Mouse (Mus musculus): ENCODE results near the gene Gcnt2.
"Not testable (repeated sequence)": the region's sequence is repeated elsewhere in the genome, so short reads cannot be mapped to it uniquely, and the experiment has no call there.

Gene Gcnt2

GRCm38 (mm10) chr13:40943066-40943465, 83.5 kb downstream of the Gcnt2 start:
- no peak for DNase-seq (ENCODE audit: low read depth, low spot score)

- DNase-seq (ENCODE audit: low read depth, low spot score) = no peak
These were observed 84.4 kb downstream of the Gcnt2 start for GRCm38 (mm10) chr13:40943936-40944335.

GRCm38 (mm10) chr13:40944346-40944745, 84.8 kb downstream of the Gcnt2 start:
- no peak for DNase-seq (ENCODE audit: low read depth, low spot score)

GRCm38 (mm10) chr13:40946513-40946912, 87.0 kb downstream of the Gcnt2 start:
- DNase-seq (ENCODE audit: low read depth, low spot score) = no peak

- no peak for DNase-seq (ENCODE audit: low read depth, low spot score)
These were observed 88.1 kb downstream of the Gcnt2 start for GRCm38 (mm10) chr13:40947538-40948205.

- no peak for DNase-seq (ENCODE audit: low read depth, low spot score)
These were observed 91.9 kb downstream of the Gcnt2 start for GRCm38 (mm10) chr13:40951386-40951976.

GRCm38 (mm10) chr13:40953231-40953630, 93.7 kb downstream of the Gcnt2 start:
- DNase-seq (ENCODE audit: low read depth, low spot score) = no peak

GRCm38 (mm10) chr13:40955773-40956172, 96.2 kb downstream of the Gcnt2 start:
- DNase-seq (ENCODE audit: low read depth, low spot score) = no peak

- DNase-seq (ENCODE audit: low read depth, low spot score) = no peak
These were observed 108.1 kb downstream of the Gcnt2 start for GRCm38 (mm10) chr13:40967609-40968008.

- no peak for DNase-seq (ENCODE audit: low read depth, low spot score)
These were observed 109.0 kb downstream of the Gcnt2 start for GRCm38 (mm10) chr13:40968564-40968963.

- DNase-seq (ENCODE audit: low read depth, low spot score) = no peak
These were observed 110.3 kb downstream of the Gcnt2 start for GRCm38 (mm10) chr13:40969761-40970390.

- DNase-seq (ENCODE audit: low read depth, low spot score) = no peak
These were observed 111.7 kb downstream of the Gcnt2 start for GRCm38 (mm10) chr13:40971261-40971660.

GRCm38 (mm10) chr13:40971831-40972230, 112.3 kb downstream of the Gcnt2 start:
- DNase-seq (ENCODE audit: low read depth, low spot score) = no peak

- no peak for DNase-seq (ENCODE audit: low read depth, low spot score)
These were observed 113.4 kb downstream of the Gcnt2 start for GRCm38 (mm10) chr13:40972976-40973375.

- DNase-seq (ENCODE audit: low read depth, low spot score) = peak; percentile 34
These were observed 118.1 kb downstream of the Gcnt2 start for GRCm38 (mm10) chr13:40977609-40978008.

GRCm38 (mm10) chr13:40978652-40979051, 119.1 kb downstream of the Gcnt2 start:
- no peak for DNase-seq (ENCODE audit: low read depth, low spot score)

- no peak for DNase-seq (ENCODE audit: low read depth, low spot score)
These were observed 119.8 kb downstream of the Gcnt2 start for GRCm38 (mm10) chr13:40979321-40979720.

- DNase-seq (ENCODE audit: low read depth, low spot score) = no peak
These were observed 123.2 kb downstream of the Gcnt2 start for GRCm38 (mm10) chr13:40982759-40983158.

- no peak for DNase-seq (ENCODE audit: low read depth, low spot score)
These were observed 126.5 kb downstream of the Gcnt2 start for GRCm38 (mm10) chr13:40986081-40986480.

GRCm38 (mm10) chr13:40987608-40988303, 128.2 kb downstream of the Gcnt2 start:
- not testable (repeated sequence) for DNase-seq (ENCODE audit: low read depth, low spot score)

- DNase-seq (ENCODE audit: low read depth, low spot score) = no peak
These were observed 128.9 kb downstream of the Gcnt2 start for GRCm38 (mm10) chr13:40988418-40988817.

- no peak for DNase-seq (ENCODE audit: low read depth, low spot score)
These were observed 135.1 kb downstream of the Gcnt2 start for GRCm38 (mm10) chr13:40994487-40995263.

All from skeletal muscle tissue, adult 2 months (tissue).